Mouse (Mus musculus) lung, postnatal 0 days (tissue): ENCODE measurements around the gene Slc12a8. TPM values are rescaled to one million over a fixed set of nuclear protein-coding genes. Genes with fewer than 3 reads are reported as not detected.

Experiments used
- ATAC-seq: fragments of 200-750 bp; cut with Nextera tagmentation; 2 replicates; pipeline ENCODE4 v1.8.0; 2017; ENCODE audit warnings: moderate library complexity
- DNase-seq: peaks from one replicate; pipeline ENCODE4 v3.0.0-alpha.2; 2016; ENCODE audit warnings: low spot score
- H3K27ac ChIP-seq: fragments of 300-500 bp; sonication (generic); 2 replicates; pipeline ENCODE4 v1.5.1; 2014; ENCODE audit warnings: antibody characterized with exemption, mild to moderate bottlenecking, low read length, mixed read lengths
- H3K27me3 ChIP-seq: fragments of 300-500 bp; sonication (generic); replicated peaks from 2 replicates; pipeline ENCODE4 v1.6.1; 2014; ENCODE audit warnings: low read length, mixed read lengths; ENCODE audit not compliant: insufficient read depth
- H3K36me3 ChIP-seq: fragments of 300-500 bp; sonication (generic); 2 replicates; pipeline ENCODE4 v1.6.1; 2014; ENCODE audit warnings: low read length, mixed read lengths; ENCODE audit not compliant: insufficient read depth
- H3K4me1 ChIP-seq: fragments of 300-500 bp; sonication (generic); 2 replicates; pipeline ENCODE4 v1.6.1; 2014; ENCODE audit warnings: antibody characterized with exemption, low read depth, low read length, mixed read lengths; ENCODE audit not compliant: insufficient read depth
- H3K4me2 ChIP-seq: fragments of 300-500 bp; sonication (generic); replicated peaks from 2 replicates; pipeline ENCODE4 v1.6.1; 2014; ENCODE audit warnings: low read depth, mild to moderate bottlenecking, low read length, moderate library complexity, mixed read lengths
- H3K4me3 ChIP-seq: fragments of 300-500 bp; sonication (generic); 2 replicates; pipeline ENCODE4 v1.5.1; 2014; ENCODE audit warnings: low read depth, low read length
- H3K9ac ChIP-seq: fragments of 300-500 bp; sonication (generic); replicated peaks from 2 replicates; pipeline ENCODE4 v1.6.1; 2014; ENCODE audit warnings: low read depth, mild to moderate bottlenecking
- H3K9me3 ChIP-seq: fragments of 300-500 bp; sonication (generic); 2 replicates; pipeline ENCODE4 v1.6.1; 2016; ENCODE audit warnings: low read length, mixed read lengths
- CTCF ChIP-seq: IDR thresholded peaks from 2 replicates; pipeline ENCODE4 v1.5.1; 2016; ENCODE audit warnings: antibody characterized with exemption, mild to moderate bottlenecking
- EP300 ChIP-seq: IDR thresholded peaks from 2 replicates; pipeline ENCODE4 v1.6.1; 2016; ENCODE audit warnings: antibody characterized with exemption, mild to moderate bottlenecking, control low read depth
- WGBS: fragments of 180-500 bp; shearing (Covaris S2); extraction: QIAGEN DNeasy Blood & Tissue Kit; methylation state at CpG from one replicate; pipeline ENCODE4 v1.1.7; 2014; 5-methylcytosine and 5-hydroxymethylcytosine counted together
- polyA plus RNA-seq: library from polyadenylated mRNA; unstranded; fragments of >200 nt; fragmentation: Nextera tagmentation; extraction: Ambion mirVana; gene quantifications from 2 replicates; pipeline ENCODE4 v1.2.1, GENCODE M21; 2015

Gene Slc12a8
- polyA plus RNA-seq, 1 experiment from 2014 or later: 0.79 TPM

- no peaks in the 10 kb centered on the region for H3K9me3 ChIP-seq
- H3K36me3 ChIP-seq: no peaks in the 10 kb centered on the region
- H3K4me2 ChIP-seq: no peak overlapping the region
- H3K4me1 ChIP-seq: peaks cover 3% of the 10 kb centered on the region
- TF ChIP-seq CTCF (no peak), EP300 (no peak)
- peak overlapping the region; percentile 40 for H3K27ac ChIP-seq
- ATAC-seq (no peak), DNase-seq (no peak)
- no peak overlapping the region for H3K4me3 ChIP-seq
- H3K27me3 ChIP-seq: no peaks in the 10 kb centered on the region
- 48% methylated on average over 3 of the region's 3 CpGs for WGBS
- no peak overlapping the region for H3K9ac ChIP-seq
These were observed 153.2 kb downstream of the Slc12a8 start for GRCm38 (mm10) chr16:33670340-33670739.

- Histone ChIP-seq H3K4me3 (no peak overlapping the region), H3K9ac (no peak overlapping the region), H3K27ac (peak overlapping the region; percentile 40; the same call in 1 of the 2 replicates), H3K27me3 (no peaks in the 10 kb centered on the region), H3K4me1 (peaks cover 8% of the 10 kb centered on the region), H3K9me3 (no peaks in the 10 kb centered on the region), H3K36me3 (no peaks in the 10 kb centered on the region), H3K4me2 (no peak overlapping the region)
- ATAC-seq (no peak), DNase-seq (no peak)
- TF ChIP-seq CTCF: no peak
- TF ChIP-seq EP300: no peak
- 89% methylated on average over 2 of the region's 2 CpGs for WGBS
These were observed 153.8 kb downstream of the Slc12a8 start for GRCm38 (mm10) chr16:33670933-33671332.

- Histone ChIP-seq H3K9me3 (no peaks in the 10 kb centered on the region), H3K4me2 (no peak overlapping the region), H3K4me1 (peaks cover 16% of the 10 kb centered on the region), H3K27ac (no peak overlapping the region), H3K27me3 (no peaks in the 10 kb centered on the region), H3K4me3 (no peak overlapping the region), H3K36me3 (no peaks in the 10 kb centered on the region), H3K9ac (no peak overlapping the region)
- no peak for ATAC-seq
- 86% methylated on average over 3 of the region's 4 CpGs for WGBS
- TF ChIP-seq CTCF (peak; percentile 28), EP300 (no peak)
- no peak for DNase-seq
These were observed 155.1 kb downstream of the Slc12a8 start for GRCm38 (mm10) chr16:33672188-33672587.

GRCm38 (mm10) chr16:33672643-33673042 lies 155.5 kb downstream of the Slc12a8 start:
- no peak overlapping the region for H3K27ac ChIP-seq
- ATAC-seq: no peak
- H3K4me1 ChIP-seq: peaks cover 20% of the 10 kb centered on the region
- 83% methylated on average over 4 of the region's 4 CpGs for WGBS
- H3K4me3 ChIP-seq: no peak overlapping the region
- no peak overlapping the region for H3K9ac ChIP-seq
- H3K27me3 ChIP-seq: no peaks in the 10 kb centered on the region
- H3K4me2 ChIP-seq: no peak overlapping the region
- no peak for TF ChIP-seq EP300
- TF ChIP-seq CTCF: no peak
- DNase-seq: no peak
- H3K36me3 ChIP-seq: no peaks in the 10 kb centered on the region
- H3K9me3 ChIP-seq: no peaks in the 10 kb centered on the region

GRCm38 (mm10) chr16:33673530-33674109 lies 156.5 kb downstream of the Slc12a8 start:
- WGBS: 57% methylated on average over 14 of the region's 14 CpGs
- peak; percentile 40 for ATAC-seq
- Histone ChIP-seq H3K9me3 (no peaks in the 10 kb centered on the region), H3K36me3 (no peaks in the 10 kb centered on the region), H3K9ac (no peak overlapping the region), H3K27ac (no peak overlapping the region), H3K4me3 (no peak overlapping the region), H3K27me3 (no peaks in the 10 kb centered on the region), H3K4me2 (no peak overlapping the region), H3K4me1 (peaks cover 20% of the 10 kb centered on the region)
- DNase-seq: peak; percentile 88
- TF ChIP-seq EP300: no peak
- TF ChIP-seq CTCF: no peak

GRCm38 (mm10) chr16:33675151-33675847 lies 158.2 kb downstream of the Slc12a8 start:
- Histone ChIP-seq H3K4me1 (peaks cover 20% of the 10 kb centered on the region), H3K4me3 (no peak overlapping the region), H3K27me3 (no peaks in the 10 kb centered on the region), H3K4me2 (no peak overlapping the region), H3K27ac (peak overlapping the region; percentile 82), H3K9me3 (no peaks in the 10 kb centered on the region), H3K9ac (no peak overlapping the region), H3K36me3 (no peaks in the 10 kb centered on the region)
- TF ChIP-seq EP300: no peak
- TF ChIP-seq CTCF: no peak
- WGBS: 71% methylated on average over 10 of the region's 10 CpGs
- ATAC-seq (no peak), DNase-seq (no peak)
